Mouse (Mus musculus) 3134 (cell line): Measurements from ENCODE around the gene Map2k3.

Experiments used
- DNase-seq: peaks from one replicate; pipeline ENCODE4 v3.0.0-alpha.2; 2011; ENCODE audit warnings: low spot score; ENCODE audit not compliant: insufficient read length; ENCODE audit errors: extremely low read depth

Gene Map2k3

GRCm38 (mm10) chr11:60954255-60955104 lies 22.6 kb downstream of the Map2k3 start:
- no peak for DNase-seq

- no peak for DNase-seq
Observed at GRCm38 (mm10) chr11:60955621-60956383, 24.0 kb downstream of the Map2k3 start.

- no peak for DNase-seq
Observed at GRCm38 (mm10) chr11:60958948-60959347, 27.1 kb downstream of the Map2k3 start.

- no peak for DNase-seq
Observed at GRCm38 (mm10) chr11:60961176-60961575, 29.3 kb downstream of the Map2k3 start.

- no peak for DNase-seq
Observed at GRCm38 (mm10) chr11:60962709-60963108, 30.9 kb downstream of the Map2k3 start.

- DNase-seq: no peak
Observed at GRCm38 (mm10) chr11:60966974-60967373, 35.1 kb downstream of the Map2k3 start.

- no peak for DNase-seq
Observed at GRCm38 (mm10) chr11:60975097-60975496, 43.3 kb downstream of the Map2k3 start.

GRCm38 (mm10) chr11:60976234-60976633 lies 44.4 kb downstream of the Map2k3 start:
- no peak for DNase-seq

- no peak for DNase-seq
Observed at GRCm38 (mm10) chr11:60976742-60977141, 44.9 kb downstream of the Map2k3 start.

GRCm38 (mm10) chr11:60977153-60977552 lies 45.3 kb downstream of the Map2k3 start:
- DNase-seq: no peak

- DNase-seq: no peak
Observed at GRCm38 (mm10) chr11:60978658-60979057, 46.8 kb downstream of the Map2k3 start.

- DNase-seq: no peak
Observed at GRCm38 (mm10) chr11:60979788-60980187, 48.0 kb downstream of the Map2k3 start.

GRCm38 (mm10) chr11:60981693-60982486 lies 50.1 kb downstream of the Map2k3 start:
- no peak for DNase-seq

- DNase-seq: no peak
Observed at GRCm38 (mm10) chr11:60984912-60985558, 53.2 kb downstream of the Map2k3 start.

- DNase-seq: no peak
Observed at GRCm38 (mm10) chr11:60990428-60990827, 58.6 kb downstream of the Map2k3 start.
